Mouse (Mus musculus) embryonic facial prominence, embryonic 13.5 days (tissue): ENCODE measurements around the gene Amer2. TPM values are rescaled to one million over a fixed set of nuclear protein-coding genes. Genes with fewer than 3 reads are reported as not detected.

Source experiments
- ATAC-seq: fragments of 200-750 bp; cut with Nextera tagmentation; 2 replicates; pipeline ENCODE4 v1.8.0; 2017; ENCODE audit warnings: low read depth; ENCODE audit not compliant: insufficient number of reproducible peaks, insufficient read depth, low FRiP score, low TSS enrichment
- H3K27ac ChIP-seq: fragments of 300-500 bp; sonication (generic); 2 replicates; pipeline ENCODE4 v1.5.1; 2015; ENCODE audit warnings: moderate library complexity, mild to moderate bottlenecking, inconsistent platforms
- H3K27me3 ChIP-seq: fragments of 300-500 bp; sonication (generic); 2 replicates; pipeline ENCODE4 v1.6.1; 2015; ENCODE audit warnings: mild to moderate bottlenecking, inconsistent platforms
- H3K36me3 ChIP-seq: fragments of 300-500 bp; sonication (generic); 2 replicates; pipeline ENCODE4 v1.6.1; 2015; ENCODE audit warnings: mild to moderate bottlenecking, inconsistent platforms
- H3K4me1 ChIP-seq: fragments of 300-500 bp; sonication (generic); 2 replicates; pipeline ENCODE4 v1.6.1; 2015; ENCODE audit warnings: inconsistent platforms
- H3K4me2 ChIP-seq: fragments of 300-500 bp; sonication (generic); 2 replicates; pipeline ENCODE4 v1.6.1; 2015; ENCODE audit warnings: moderate library complexity, mild to moderate bottlenecking, inconsistent platforms
- H3K4me3 ChIP-seq: fragments of 300-500 bp; sonication (generic); 2 replicates; pipeline ENCODE4 v1.5.1; 2015; ENCODE audit warnings: mild to moderate bottlenecking, inconsistent platforms
- H3K9ac ChIP-seq: fragments of 300-500 bp; sonication (generic); 2 replicates; pipeline ENCODE4 v1.6.1; 2015; ENCODE audit warnings: mild to moderate bottlenecking, inconsistent platforms
- H3K9me3 ChIP-seq: fragments of 300-500 bp; sonication (generic); 2 replicates; pipeline ENCODE4 v1.6.1; 2016; ENCODE audit warnings: inconsistent platforms
- WGBS: fragments of 180-500 bp; shearing (Covaris S2); methylation state at CpG from one replicate; pipeline ENCODE4 v1.1.7; 2015; ENCODE audit warnings: mixed read lengths; 5-methylcytosine and 5-hydroxymethylcytosine counted together
- polyA plus RNA-seq: library from polyadenylated mRNA; unstranded; fragments of >200 nt; fragmentation: Nextera tagmentation; extraction: Ambion mirVana; gene quantifications from 2 replicates; pipeline ENCODE4 v1.2.1, GENCODE M21; 2015

The Amer2 gene
- polyA plus RNA-seq, 1 experiment from 2014 or later, result 5.1 TPM

DNA sequence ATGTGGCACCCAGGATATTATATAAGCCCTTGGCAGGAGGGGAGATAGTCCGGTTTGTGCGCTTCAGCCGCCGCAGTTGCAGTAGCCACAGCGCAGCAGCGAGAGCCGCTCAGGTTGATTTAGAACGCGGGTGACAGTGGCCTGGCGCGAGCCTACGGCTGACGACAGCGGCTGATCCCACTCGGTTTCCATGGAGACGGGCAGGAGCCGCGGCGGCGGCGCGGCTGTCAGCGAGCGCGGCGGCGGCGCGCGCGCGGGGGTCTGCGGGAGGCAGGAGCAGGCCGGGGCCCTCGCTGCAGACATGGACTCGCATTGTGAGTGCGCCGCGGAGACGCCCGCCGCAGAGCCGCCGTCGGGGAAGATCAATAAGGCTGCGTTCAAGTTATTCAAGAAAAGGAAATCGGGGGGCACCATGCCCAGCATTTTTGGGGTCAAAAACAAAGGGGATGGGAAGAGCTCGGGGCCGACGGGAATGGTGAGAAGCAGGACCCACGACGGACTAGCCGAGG is 5.1 kb downstream of the Amer2 start:
- Histone ChIP-seq H3K4me3 (peak overlapping the region; percentile 65), H3K4me1 (peaks cover 21% of the 10 kb centered on the region; the same call in 1 of the 2 replicates), H3K9me3 (no peaks in the 10 kb centered on the region), H3K4me2 (peak overlapping the region; percentile 95), H3K27ac (no peak overlapping the region), H3K9ac (peak overlapping the region; percentile 79), H3K36me3 (no peaks in the 10 kb centered on the region), H3K27me3 (peaks cover 31% of the 10 kb centered on the region)
- WGBS, result under 1% methylated on average over 53 of the region's 53 CpGs
- ATAC-seq, result peak; percentile 41; the same call in 1 of the 2 replicates

DNA sequence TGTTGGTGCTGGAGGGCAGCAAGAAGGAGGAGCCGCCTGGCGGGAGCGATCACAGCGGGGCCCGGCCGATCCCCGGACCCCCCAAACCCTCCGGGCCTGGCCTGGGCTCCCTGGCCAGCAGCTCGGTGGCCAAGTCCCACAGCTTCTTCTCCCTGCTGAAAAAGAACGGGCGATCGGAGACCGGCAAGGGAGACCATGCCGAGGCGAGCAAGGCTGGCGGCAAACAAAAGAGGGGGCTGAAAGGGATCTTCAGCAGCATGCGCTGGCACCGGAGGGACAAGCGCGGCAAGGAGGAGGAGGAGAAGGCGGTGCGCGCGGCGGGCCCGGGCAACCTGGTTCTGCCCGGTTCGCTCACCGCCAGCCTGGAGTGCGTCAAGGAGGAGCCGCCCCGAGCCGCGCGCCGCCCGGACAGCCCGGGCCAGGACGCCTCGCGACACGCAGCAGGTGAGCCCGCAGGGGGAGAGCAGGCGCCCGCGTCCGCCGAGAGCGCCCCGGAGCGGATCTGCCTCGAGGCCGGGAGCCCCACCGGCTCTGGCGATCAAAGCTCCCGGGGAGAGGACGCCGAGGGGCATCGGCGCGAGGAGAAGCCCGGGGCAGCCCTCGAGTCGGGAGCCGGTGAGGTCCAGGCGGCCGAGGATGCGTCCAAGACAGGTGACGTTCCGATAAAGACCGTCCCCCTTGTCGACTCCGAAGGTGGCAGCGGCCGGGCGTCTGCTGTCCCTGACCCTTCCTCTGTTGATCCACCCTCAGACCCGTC is 5.7 kb downstream of the Amer2 start:
- Histone ChIP-seq H3K9me3 (no peaks in the 10 kb centered on the region), H3K27ac (no peak overlapping the region), H3K4me3 (peak overlapping the region; percentile 65), H3K4me1 (peaks cover 21% of the 10 kb centered on the region; the same call in 1 of the 2 replicates), H3K4me2 (peak overlapping the region; percentile 95), H3K36me3 (no peaks in the 10 kb centered on the region), H3K9ac (peak overlapping the region; percentile 79), H3K27me3 (peaks cover 31% of the 10 kb centered on the region)
- ATAC-seq, result peak; percentile 38; the same call in 1 of the 2 replicates
- under 1% methylated on average over 57 of the region's 77 CpGs for WGBS

DNA sequence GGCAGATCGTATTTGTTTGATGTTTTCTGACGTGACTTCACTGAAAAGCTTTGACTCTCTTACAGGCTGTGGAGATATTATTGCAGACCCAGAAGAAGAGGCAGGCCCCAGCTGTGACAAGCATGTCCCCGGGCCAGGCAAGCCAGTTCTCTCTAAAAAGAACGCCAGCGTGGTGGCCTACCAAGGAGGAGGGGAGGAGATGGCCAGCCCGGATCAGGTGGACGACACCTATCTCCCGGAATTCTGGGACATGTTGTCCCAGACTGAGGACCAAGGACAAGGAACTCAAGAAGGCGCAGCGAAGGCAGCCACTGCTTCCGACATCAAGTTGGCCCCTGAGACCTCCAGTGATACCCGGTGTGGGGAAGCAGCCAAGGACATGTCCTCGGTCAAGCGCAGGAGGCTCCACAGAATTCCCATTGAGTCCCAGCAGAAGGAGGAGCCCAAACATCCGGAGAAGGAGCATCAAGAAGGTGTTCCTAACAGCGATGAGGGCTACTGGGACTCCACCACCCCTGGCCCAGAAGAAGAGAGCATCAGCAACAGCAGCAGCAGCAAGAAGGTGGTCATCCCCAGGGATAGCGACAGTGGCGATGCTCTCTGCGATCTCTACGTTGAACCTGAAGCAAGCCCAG is 6.4 kb downstream of the Amer2 start:
- H3K4me3 ChIP-seq, result peak overlapping the region; percentile 65
- no peak for ATAC-seq
- no peak overlapping the region for H3K27ac ChIP-seq
- no peaks in the 10 kb centered on the region for H3K36me3 ChIP-seq
- H3K4me1 ChIP-seq, result peaks cover 21% of the 10 kb centered on the region; the same call in 1 of the 2 replicates
- H3K4me2 ChIP-seq, result peak overlapping the region; percentile 95
- 59% methylated on average over 20 of the region's 20 CpGs for WGBS
- peaks cover 31% of the 10 kb centered on the region for H3K27me3 ChIP-seq
- no peaks in the 10 kb centered on the region for H3K9me3 ChIP-seq
- peak overlapping the region; percentile 79 for H3K9ac ChIP-seq

- no peak for ATAC-seq
- Histone ChIP-seq H3K9me3 (no peaks in the 10 kb centered on the region), H3K27me3 (peaks cover 31% of the 10 kb centered on the region), H3K27ac (no peak overlapping the region), H3K4me1 (peaks cover 21% of the 10 kb centered on the region; the same call in 1 of the 2 replicates), H3K4me3 (peak overlapping the region; percentile 65; the same call in 1 of the 2 replicates), H3K9ac (peak overlapping the region; percentile 79; the same call in 1 of the 2 replicates), H3K36me3 (no peaks in the 10 kb centered on the region), H3K4me2 (peak overlapping the region; percentile 95)
- WGBS, result 93% methylated on average over 8 of the region's 8 CpGs
Measured at GRCm38 (mm10) chr14:60379958-60380330, 6.9 kb downstream of the Amer2 start.

- Histone ChIP-seq H3K36me3 (no peaks in the 10 kb centered on the region), H3K4me1 (peaks cover 21% of the 10 kb centered on the region; the same call in 1 of the 2 replicates), H3K4me3 (no peak overlapping the region), H3K9ac (no peak overlapping the region), H3K27me3 (peaks cover 31% of the 10 kb centered on the region), H3K4me2 (no peak overlapping the region), H3K27ac (no peak overlapping the region), H3K9me3 (no peaks in the 10 kb centered on the region)
- ATAC-seq, result no peak
- WGBS, result 64% methylated on average over 4 of the region's 4 CpGs
Measured at GRCm38 (mm10) chr14:60381671-60382070, 8.6 kb downstream of the Amer2 start.

- Histone ChIP-seq H3K27me3 (peaks cover 15% of the 10 kb centered on the region), H3K4me2 (no peak overlapping the region), H3K9me3 (no peaks in the 10 kb centered on the region), H3K4me1 (peaks cover 17% of the 10 kb centered on the region; the same call in 1 of the 2 replicates), H3K27ac (no peak overlapping the region), H3K9ac (no peak overlapping the region), H3K36me3 (no peaks in the 10 kb centered on the region), H3K4me3 (no peak overlapping the region)
- WGBS, result 82% methylated on average over 7 of the region's 7 CpGs
- ATAC-seq, result no peak
Measured at GRCm38 (mm10) chr14:60383816-60384215, 10.8 kb downstream of the Amer2 start.

DNA sequence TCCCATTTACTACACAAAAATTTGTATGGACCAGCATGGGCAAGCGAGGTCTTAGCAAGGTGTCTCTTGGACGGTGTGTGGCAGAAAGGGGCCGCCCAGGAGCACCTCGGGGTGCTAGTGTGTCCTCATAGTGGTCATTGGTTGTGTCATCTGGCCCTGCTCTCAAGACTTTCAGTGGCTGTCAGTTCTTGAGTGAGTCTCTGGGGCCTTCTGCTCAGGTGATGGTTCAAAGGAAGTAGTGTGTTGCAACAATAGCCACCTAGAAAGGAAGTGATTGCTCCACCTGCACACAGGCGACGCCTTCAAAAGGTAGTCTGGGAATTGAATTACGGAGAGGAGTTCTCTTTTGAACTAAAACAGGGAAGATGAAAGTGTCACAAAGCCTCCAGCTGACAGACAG is 11.2 kb downstream of the Amer2 start:
- 87% methylated on average over 7 of the region's 7 CpGs for WGBS
- Histone ChIP-seq H3K9me3 (no peaks in the 10 kb centered on the region), H3K36me3 (no peaks in the 10 kb centered on the region), H3K9ac (no peak overlapping the region), H3K27me3 (peaks cover 11% of the 10 kb centered on the region), H3K4me2 (no peak overlapping the region), H3K4me3 (no peak overlapping the region), H3K27ac (no peak overlapping the region), H3K4me1 (peaks cover 13% of the 10 kb centered on the region; the same call in 1 of the 2 replicates)
- no peak for ATAC-seq

DNA sequence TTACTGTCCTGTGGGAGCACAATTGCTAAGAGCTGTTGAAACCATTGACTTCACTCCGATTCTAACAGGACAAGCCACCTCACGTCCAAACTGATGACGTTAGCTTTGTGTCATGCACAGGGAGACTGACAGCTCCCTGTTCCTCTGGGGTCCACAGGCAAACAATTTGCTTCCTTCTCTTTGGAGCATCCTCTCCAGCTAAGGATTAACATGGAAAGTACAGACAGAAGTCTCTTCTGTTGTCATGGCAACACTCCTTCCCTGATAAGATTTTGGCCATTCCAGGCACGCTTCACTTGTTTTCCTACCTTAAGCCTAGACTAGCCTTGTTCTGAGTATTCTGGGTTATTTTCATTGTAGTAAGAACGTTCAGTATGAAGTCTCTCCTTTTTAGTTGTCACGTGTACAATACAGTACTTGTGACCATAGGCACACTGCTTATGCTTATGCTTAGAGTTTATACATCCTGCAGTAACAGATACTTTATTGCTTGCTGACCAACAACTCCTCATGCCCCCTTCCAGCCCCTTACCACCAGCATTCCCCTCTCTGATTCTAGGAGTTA is 12.1 kb downstream of the Amer2 start:
- Histone ChIP-seq H3K27me3 (peaks cover 2% of the 10 kb centered on the region), H3K9ac (no peak overlapping the region), H3K27ac (no peak overlapping the region), H3K4me3 (no peak overlapping the region), H3K36me3 (no peaks in the 10 kb centered on the region), H3K4me2 (no peak overlapping the region), H3K4me1 (peaks cover 5% of the 10 kb centered on the region; the same call in 1 of the 2 replicates), H3K9me3 (no peaks in the 10 kb centered on the region)
- ATAC-seq, result no peak
- WGBS, result 66% methylated on average over 6 of the region's 6 CpGs

DNA sequence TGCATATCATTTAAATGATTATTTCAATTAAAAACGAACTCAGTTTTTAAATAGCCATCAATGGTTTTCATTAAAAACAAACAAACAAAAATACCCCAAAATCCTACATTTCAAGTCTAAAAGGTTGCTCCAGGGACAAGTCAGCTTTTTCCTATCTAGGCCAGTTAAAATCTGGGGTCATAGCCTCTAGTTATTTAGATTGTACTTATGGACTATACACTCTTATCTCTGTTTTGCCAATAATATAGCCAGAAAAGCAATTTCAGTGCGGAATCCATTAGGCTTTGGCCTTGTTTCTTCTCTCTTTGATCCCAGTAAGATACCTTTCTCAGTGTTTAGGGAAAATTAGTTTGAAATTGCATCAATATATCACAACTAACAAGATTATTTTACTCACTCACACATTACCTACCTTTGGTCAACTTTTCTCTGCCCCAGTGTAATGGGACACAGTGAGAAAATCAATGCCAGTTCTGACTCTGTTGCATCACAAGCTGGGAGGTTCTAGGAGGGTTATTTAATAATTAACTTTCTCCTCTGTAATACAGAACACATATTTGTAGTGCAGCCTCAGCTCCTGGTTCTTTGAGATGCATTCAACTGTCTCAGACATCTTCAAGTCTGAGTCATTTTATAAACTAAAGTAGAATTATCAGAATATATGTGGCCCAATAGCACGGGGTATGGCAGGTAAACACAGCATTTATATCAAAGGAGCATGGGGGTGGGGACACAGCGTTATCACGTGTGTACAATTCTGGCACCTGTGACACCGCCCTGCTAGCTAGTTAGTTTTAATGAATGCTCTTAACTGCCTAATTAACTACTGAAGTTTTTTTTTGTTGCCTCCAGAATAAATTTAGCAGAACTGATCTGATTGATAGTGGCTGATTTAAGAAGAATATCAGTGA is 13.8 kb downstream of the Amer2 start:
- Histone ChIP-seq H3K9me3 (no peaks in the 10 kb centered on the region), H3K9ac (no peak overlapping the region), H3K27ac (no peak overlapping the region), H3K4me1 (0 out of 2 replicates have a peak, but pooled peaks cover 2% of the 10 kb centered on the region), H3K36me3 (no peaks in the 10 kb centered on the region), H3K27me3 (no peaks in the 10 kb centered on the region), H3K4me2 (no peak overlapping the region), H3K4me3 (no peak overlapping the region)
- WGBS, result 80% methylated on average over 6 of the region's 6 CpGs
- ATAC-seq, result no peak

DNA sequence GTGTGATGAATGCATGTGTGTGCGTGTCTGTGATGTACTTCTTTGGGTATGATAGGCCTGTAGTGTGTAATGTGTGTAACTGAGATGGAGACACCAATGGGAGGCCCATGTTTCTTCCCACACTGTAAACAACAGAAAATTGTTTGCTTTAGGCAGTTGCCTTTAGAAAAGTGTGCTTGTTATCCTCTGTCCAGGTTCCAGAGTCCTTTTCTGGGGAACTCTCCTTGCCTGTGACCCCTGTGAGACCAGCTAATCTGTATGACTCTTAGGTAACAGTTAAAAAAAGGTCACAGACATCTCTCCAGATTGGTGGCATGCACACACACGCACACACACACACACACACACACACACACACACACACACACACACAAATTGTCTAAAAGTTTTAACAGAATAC is 15.3 kb downstream of the Amer2 start:
- no peak overlapping the region for H3K4me2 ChIP-seq
- WGBS, result 78% methylated on average over 2 of the region's 2 CpGs

GRCm38 (mm10) chr14:60392202-60392601 is 19.1 kb downstream of the Amer2 start:
- no peak overlapping the region for H3K9ac ChIP-seq
- H3K27ac ChIP-seq, result no peak overlapping the region
- no peaks in the 10 kb centered on the region for H3K36me3 ChIP-seq
- H3K4me3 ChIP-seq, result no peak overlapping the region
- no peaks in the 10 kb centered on the region for H3K27me3 ChIP-seq
- H3K4me2 ChIP-seq, result no peak overlapping the region
- no peak for ATAC-seq
- 0 out of 2 replicates have a peak, but pooled peaks cover 2% of the 10 kb centered on the region for H3K4me1 ChIP-seq
- 64% methylated on average over 2 of the region's 2 CpGs for WGBS
- H3K9me3 ChIP-seq, result no peaks in the 10 kb centered on the region

More for the DNA sequence above, 15.3 kb downstream of the Amer2 start:
- H3K4me1 ChIP-seq, result 0 out of 2 replicates have a peak, but pooled peaks cover 2% of the 10 kb centered on the region
- no peak overlapping the region for H3K4me3 ChIP-seq
- H3K27ac ChIP-seq, result no peak overlapping the region
- H3K36me3 ChIP-seq, result no peaks in the 10 kb centered on the region
- H3K27me3 ChIP-seq, result no peaks in the 10 kb centered on the region
- H3K9ac ChIP-seq, result no peak overlapping the region
- ATAC-seq, result no peak
- H3K9me3 ChIP-seq, result no peaks in the 10 kb centered on the region
